Mouse (Mus musculus): Measurements from ENCODE around the gene Mlana. TPM values are rescaled to one million over a fixed set of nuclear protein-coding genes. Genes with fewer than 3 reads are reported as not detected.

The Mlana gene
- total and polyA plus RNA-seq, 2 experiments from 2014 or later: 8.1 TPM; not detected in 1

DNA sequence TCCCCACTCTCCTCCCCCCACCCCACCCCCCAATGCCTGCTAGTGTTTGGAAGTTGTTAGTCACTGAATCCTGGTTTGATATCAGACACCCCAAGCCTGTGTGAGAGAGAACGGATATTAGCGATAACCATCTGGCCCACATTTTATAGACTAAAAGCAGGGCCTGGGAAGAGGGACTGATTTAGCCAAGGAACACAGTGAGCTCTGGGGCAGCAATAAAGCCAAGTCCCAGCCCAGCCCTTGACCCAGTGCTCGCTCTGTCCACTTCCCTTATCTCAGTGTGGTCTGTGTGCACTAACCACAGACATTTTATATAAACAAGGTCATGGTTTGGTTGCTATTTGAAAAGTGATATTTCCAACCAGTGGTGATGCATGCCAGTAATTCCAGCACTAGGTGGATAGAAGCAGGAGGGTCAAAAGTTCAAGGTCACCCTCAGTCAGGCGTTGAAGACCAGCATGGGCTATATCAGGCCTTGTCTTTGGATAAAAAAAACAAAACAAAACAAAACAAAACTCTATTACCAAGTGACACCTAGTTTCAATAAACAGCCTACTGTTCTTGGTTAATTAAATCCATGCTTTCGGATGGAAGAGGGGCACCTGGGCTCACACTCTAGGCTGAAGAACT is 30.5 kb upstream of the Mlana start:
- Histone ChIP-seq H3K4me3 (ENCODE audit: low read depth, low read length) (no peak overlapping the region), H3K9me3 (replicated peaks; ENCODE audit: control insufficient read depth, low read length) (no peaks in the 10 kb centered on the region), H3K36me3 (replicated peaks; ENCODE audit: control insufficient read depth, insufficient read depth, low read length) (no peaks in the 10 kb centered on the region), H3K4me2 (ENCODE audit: low read depth, low read length) (no peak overlapping the region), H3K27ac (ENCODE audit: low read depth) (no peak overlapping the region), H3K4me1 (ENCODE audit: control insufficient read depth, insufficient read depth) (peaks cover 10% of the 10 kb centered on the region), H3K9ac (replicated peaks; ENCODE audit: low read depth, low read length) (no peak overlapping the region), H3K27me3 (ENCODE audit: control insufficient read depth, insufficient read depth, low read length) (no peaks in the 10 kb centered on the region)
- peak; percentile 13 for DNase-seq (ENCODE audit: low spot score)
- 0 out of 2 replicates have a peak, but pooled peaks have one; percentile 39 for ATAC-seq (ENCODE audit: insufficient read depth, low read depth)
- WGBS: 53% methylated on average over 5 of the region's 5 CpGs
- TF ChIP-seq EP300 (IDR thresholded peaks at IDR 0.05; ENCODE audit: low read depth): no peak
- TF ChIP-seq CTCF (IDR thresholded peaks at IDR 0.05; ENCODE audit: low read depth): no peak

GRCm38 (mm10) chr19:29668135-29668534 is 29.5 kb upstream of the Mlana start:
- H3K27me3 ChIP-seq (ENCODE audit: control insufficient read depth, insufficient read depth, low read length): no peaks in the 10 kb centered on the region

GRCm38 (mm10) chr19:29670247-29670646 is 27.4 kb upstream of the Mlana start:
- Histone ChIP-seq H3K4me3 (ENCODE audit: low read depth, low read length) (no peak overlapping the region), H3K27ac (ENCODE audit: low read depth) (no peak overlapping the region), H3K9ac (replicated peaks; ENCODE audit: low read depth, low read length) (no peak overlapping the region), H3K4me1 (ENCODE audit: control insufficient read depth, insufficient read depth) (peaks cover 6% of the 10 kb centered on the region; the same call in 1 of the 2 replicates), H3K9me3 (replicated peaks; ENCODE audit: control insufficient read depth, low read length) (no peaks in the 10 kb centered on the region), H3K4me2 (ENCODE audit: low read depth, low read length) (no peak overlapping the region), H3K27me3 (ENCODE audit: control insufficient read depth, insufficient read depth, low read length) (no peaks in the 10 kb centered on the region), H3K36me3 (replicated peaks; ENCODE audit: control insufficient read depth, insufficient read depth, low read length) (no peaks in the 10 kb centered on the region)
- no peak for DNase-seq (ENCODE audit: low spot score)
- TF ChIP-seq EP300 (IDR thresholded peaks at IDR 0.05; ENCODE audit: low read depth) (no peak), CTCF (IDR thresholded peaks at IDR 0.05; ENCODE audit: low read depth) (no peak)
- ATAC-seq (ENCODE audit: insufficient read depth, low read depth): no peak
- WGBS: 88% methylated on average over 6 of the region's 6 CpGs

More at GRCm38 (mm10) chr19:29668135-29668534, 29.5 kb upstream of the Mlana start:
- Histone ChIP-seq H3K4me1 (ENCODE audit: control insufficient read depth, insufficient read depth) (peaks cover 6% of the 10 kb centered on the region; the same call in 1 of the 2 replicates), H3K9me3 (replicated peaks; ENCODE audit: control insufficient read depth, low read length) (no peaks in the 10 kb centered on the region), H3K36me3 (replicated peaks; ENCODE audit: control insufficient read depth, insufficient read depth, low read length) (no peaks in the 10 kb centered on the region), H3K4me3 (ENCODE audit: low read depth, low read length) (no peak overlapping the region), H3K9ac (replicated peaks; ENCODE audit: low read depth, low read length) (no peak overlapping the region), H3K27ac (ENCODE audit: low read depth) (no peak overlapping the region), H3K4me2 (ENCODE audit: low read depth, low read length) (no peak overlapping the region)
- DNase-seq (ENCODE audit: low spot score) (no peak), ATAC-seq (ENCODE audit: insufficient read depth, low read depth) (no peak)
- TF ChIP-seq EP300 (IDR thresholded peaks at IDR 0.05; ENCODE audit: low read depth) (no peak), CTCF (IDR thresholded peaks at IDR 0.05; ENCODE audit: low read depth) (no peak)
- 90% methylated on average over 7 of the region's 7 CpGs for WGBS

GRCm38 (mm10) chr19:29671160-29671559 is 26.5 kb upstream of the Mlana start:
- 72% methylated on average over 2 of the region's 2 CpGs for WGBS
- Histone ChIP-seq H3K36me3 (replicated peaks; ENCODE audit: control insufficient read depth, insufficient read depth, low read length) (no peaks in the 10 kb centered on the region), H3K4me3 (ENCODE audit: low read depth, low read length) (no peak overlapping the region), H3K4me1 (ENCODE audit: control insufficient read depth, insufficient read depth) (peaks cover 6% of the 10 kb centered on the region; the same call in 1 of the 2 replicates), H3K9ac (replicated peaks; ENCODE audit: low read depth, low read length) (no peak overlapping the region), H3K27ac (ENCODE audit: low read depth) (no peak overlapping the region), H3K27me3 (ENCODE audit: control insufficient read depth, insufficient read depth, low read length) (no peaks in the 10 kb centered on the region), H3K4me2 (ENCODE audit: low read depth, low read length) (no peak overlapping the region), H3K9me3 (replicated peaks; ENCODE audit: control insufficient read depth, low read length) (no peaks in the 10 kb centered on the region)
- DNase-seq (ENCODE audit: low spot score) (no peak), ATAC-seq (ENCODE audit: insufficient read depth, low read depth) (no peak)
- no peak for TF ChIP-seq EP300 (IDR thresholded peaks at IDR 0.05; ENCODE audit: low read depth)
- no peak for TF ChIP-seq CTCF (IDR thresholded peaks at IDR 0.05; ENCODE audit: low read depth)

DNA sequence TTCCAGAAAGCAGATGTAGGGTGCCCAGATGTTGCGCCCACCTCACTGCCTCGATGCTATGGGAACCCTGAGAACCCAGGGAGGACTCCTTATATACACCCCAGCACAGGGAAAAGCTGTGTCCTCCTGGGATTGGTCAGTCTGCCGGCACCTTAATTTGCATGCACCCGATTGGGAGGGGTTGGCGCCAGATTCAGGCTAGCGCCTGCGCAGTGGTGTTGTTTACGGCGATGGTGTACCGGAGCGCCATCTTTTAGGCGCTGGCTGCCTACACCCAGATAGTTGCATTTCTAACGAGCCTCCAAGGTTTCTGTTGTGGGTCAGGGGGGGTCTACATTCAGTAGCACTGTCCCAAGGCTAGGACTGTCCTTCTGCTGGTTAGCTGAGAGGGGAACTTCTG is 25.0 kb upstream of the Mlana start:
- DNase-seq (ENCODE audit: low spot score): no peak
- Histone ChIP-seq H3K9me3 (replicated peaks; ENCODE audit: control insufficient read depth, low read length) (no peaks in the 10 kb centered on the region), H3K36me3 (replicated peaks; ENCODE audit: control insufficient read depth, insufficient read depth, low read length) (no peaks in the 10 kb centered on the region), H3K27ac (ENCODE audit: low read depth) (no peak overlapping the region), H3K27me3 (ENCODE audit: control insufficient read depth, insufficient read depth, low read length) (no peaks in the 10 kb centered on the region), H3K4me1 (ENCODE audit: control insufficient read depth, insufficient read depth) (no peaks in the 10 kb centered on the region), H3K4me3 (ENCODE audit: low read depth, low read length) (no peak overlapping the region), H3K4me2 (ENCODE audit: low read depth, low read length) (no peak overlapping the region), H3K9ac (replicated peaks; ENCODE audit: low read depth, low read length) (no peak overlapping the region)
- no peak for ATAC-seq (ENCODE audit: insufficient read depth, low read depth)
- 93% methylated on average over 13 of the region's 13 CpGs for WGBS
- TF ChIP-seq EP300 (IDR thresholded peaks at IDR 0.05; ENCODE audit: low read depth) (no peak), CTCF (IDR thresholded peaks at IDR 0.05; ENCODE audit: low read depth) (no peak)

DNA sequence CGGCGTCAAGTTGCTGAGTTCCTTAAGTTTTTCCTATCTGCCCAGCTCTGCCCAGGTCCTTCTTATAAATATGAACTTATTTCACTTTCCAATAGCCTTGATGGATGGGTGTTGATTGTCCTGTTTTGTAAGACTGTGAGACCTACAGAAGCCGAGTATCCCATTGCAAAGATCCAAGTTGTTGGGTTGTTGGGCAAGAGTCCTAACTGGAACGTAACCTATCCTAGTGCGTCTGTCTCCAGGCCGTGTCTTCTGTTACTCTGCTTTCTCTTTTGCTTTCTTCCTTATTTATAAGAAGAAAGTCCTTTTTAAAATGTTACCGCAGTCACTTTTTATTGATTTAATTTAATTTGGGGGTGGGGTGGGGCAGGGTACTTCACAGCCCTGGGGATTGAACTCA is 22.7 kb upstream of the Mlana start:
- TF ChIP-seq EP300 (IDR thresholded peaks at IDR 0.05; ENCODE audit: low read depth): no peak
- no peak for TF ChIP-seq CTCF (IDR thresholded peaks at IDR 0.05; ENCODE audit: low read depth)
- no peaks in the 10 kb centered on the region for H3K9me3 ChIP-seq (replicated peaks; ENCODE audit: control insufficient read depth, low read length)
- 94% methylated on average over 7 of the region's 7 CpGs for WGBS
- no peak overlapping the region for H3K4me2 ChIP-seq (ENCODE audit: low read depth, low read length)
- ATAC-seq (ENCODE audit: insufficient read depth, low read depth): no peak
- H3K36me3 ChIP-seq (replicated peaks; ENCODE audit: control insufficient read depth, insufficient read depth, low read length): no peaks in the 10 kb centered on the region
- no peaks in the 10 kb centered on the region for H3K27me3 ChIP-seq (ENCODE audit: control insufficient read depth, insufficient read depth, low read length)
- DNase-seq (ENCODE audit: low spot score): no peak
- no peak overlapping the region for H3K4me3 ChIP-seq (ENCODE audit: low read depth, low read length)
- H3K27ac ChIP-seq (ENCODE audit: low read depth): no peak overlapping the region
- H3K4me1 ChIP-seq (ENCODE audit: control insufficient read depth, insufficient read depth): no peaks in the 10 kb centered on the region
- H3K9ac ChIP-seq (replicated peaks; ENCODE audit: low read depth, low read length): no peak overlapping the region

Data from heart, postnatal 0 days (tissue).